Mouse (Mus musculus) kidney, adult 2 months (tissue): ENCODE results near the gene Ptges3.

ENCODE experiments used
- CTCF ChIP-seq: fragments of 200-500 bp; conservative IDR thresholded peaks from 2 replicates; pipeline ENCODE4 v1.5.1; 2011; ENCODE audit warnings: low read depth, mild to moderate bottlenecking, control low read depth, low read length, moderate library complexity, mixed read lengths; ENCODE audit not compliant: insufficient read depth, insufficient read length
- POLR2A ChIP-seq: fragments of 200-500 bp; IDR thresholded peaks from one replicate; pipeline ENCODE4 v1.6.1; 2011; ENCODE audit warnings: low read depth, low read length, control low read depth

GRCm38 (mm10) chr10:128050355-128050754, 8.4 kb upstream of the Ptges3 start:
- TF ChIP-seq POLR2A (no peak), CTCF (no peak)
